Mouse (Mus musculus) mouse embryonic stem cell (cell line): Measurements from ENCODE around the gene Abi3bp.

Experiments
- in situ Hi-C, 2 experiments: fragments of 300-500 bp; cut with MboI; formaldehyde crosslinking; loops; 1 replicate in 1 of 2; 3 replicates in 1 of 2; pipeline ENCODE4 v1.14.3; 2019 to 2020; ENCODE audit warnings: low sequenced_read_pairs in 2 of 2, low pct_unique_long_range_greater_than_20kb in 1 of 2, mixed read lengths in 1 of 2; ENCODE audit not compliant: unreplicated experiment in 1 of 2

Gene Abi3bp

DNA sequence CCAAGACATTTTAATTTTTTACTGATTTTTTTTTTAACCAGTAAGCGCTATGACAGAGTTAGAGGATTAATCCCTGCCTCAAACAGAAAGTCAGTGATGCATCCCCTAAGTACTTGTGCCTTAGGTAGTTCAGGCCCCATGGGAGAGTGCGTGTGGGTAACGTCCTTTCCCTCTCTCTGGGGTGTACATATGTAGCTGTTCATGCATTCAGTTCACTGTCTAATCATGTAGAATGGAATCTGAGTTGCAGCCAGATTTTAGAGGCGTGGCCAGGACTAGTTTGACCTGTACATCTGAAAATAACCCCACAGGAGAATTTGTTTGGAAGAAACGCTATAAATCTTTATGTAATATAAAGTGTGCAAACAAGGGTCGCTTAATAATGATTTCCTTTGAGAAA is 23.4 kb downstream of the Abi3bp start:
- in situ Hi-C loops: loop anchor here in 1 of 2 experiments (25.0 kb wide), 1 partner anchor 411 kb away; no protein-coding TSS in a partner anchor

DNA sequence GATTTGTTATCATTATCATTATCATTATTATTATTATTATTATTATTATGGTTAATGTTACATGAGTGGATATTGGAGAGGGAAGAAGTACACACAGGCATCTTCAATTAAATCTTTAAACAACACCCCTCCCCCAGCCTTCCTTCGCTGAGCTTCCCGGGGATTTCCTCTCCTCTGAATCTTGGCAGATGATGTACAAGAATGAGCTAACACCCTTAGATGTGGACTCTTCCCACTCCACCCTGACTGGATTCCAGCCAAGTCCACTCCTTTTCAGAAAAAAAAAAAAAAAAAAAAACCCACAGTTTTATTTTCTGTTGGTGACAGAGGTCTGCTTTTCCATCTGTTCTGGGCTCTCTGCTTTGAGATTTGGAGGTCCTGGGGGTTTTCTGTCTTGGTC is 23.8 kb downstream of the Abi3bp start:
- in situ Hi-C loops: loop anchor here in 1 of 2 experiments (25.0 kb wide), 1 partner anchor 411 kb away; no protein-coding TSS in a partner anchor

DNA sequence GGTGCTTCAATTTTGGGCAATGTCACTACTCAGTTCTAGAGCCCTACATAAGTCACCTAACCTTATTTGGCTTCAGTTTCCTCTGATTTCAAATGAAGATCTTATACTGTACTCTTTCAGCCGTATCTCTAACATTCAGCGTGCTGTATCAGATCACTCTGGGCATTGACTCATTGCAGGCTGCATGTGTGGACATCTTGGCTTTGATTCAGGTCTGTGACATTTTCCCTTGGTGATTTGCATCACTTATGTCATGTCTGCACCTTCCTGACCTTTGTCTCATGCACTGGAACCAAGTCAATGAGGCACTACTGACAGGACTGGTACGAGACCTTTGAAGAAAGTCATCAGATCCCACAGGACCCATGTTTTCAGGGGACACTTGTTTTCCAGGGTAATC is 24.5 kb downstream of the Abi3bp start:
- in situ Hi-C loops: loop anchor here in 1 of 2 experiments (25.0 kb wide), 1 partner anchor 410 kb away; no protein-coding TSS in a partner anchor

DNA sequence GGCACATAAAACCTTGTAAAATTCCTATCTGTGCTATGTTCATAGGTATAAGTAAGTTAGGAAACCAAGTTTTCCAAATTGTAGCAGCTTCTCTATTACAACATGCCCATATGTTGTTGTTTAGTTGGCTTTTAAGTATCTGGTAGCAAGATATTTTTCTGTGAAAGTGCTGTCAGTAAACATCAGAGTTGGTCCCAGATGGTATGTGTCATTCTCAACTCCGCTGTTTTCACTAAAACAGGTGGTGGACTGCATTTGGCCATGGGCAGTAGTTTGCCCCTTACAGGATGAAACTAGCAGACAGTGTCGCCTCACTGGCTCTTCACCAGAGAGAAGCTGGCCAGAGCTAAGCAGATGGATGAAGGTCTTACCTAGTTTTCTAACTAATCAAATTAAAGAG is 26.3 kb downstream of the Abi3bp start:
- in situ Hi-C loops: loop anchor here in 1 of 2 experiments (25.0 kb wide), 1 partner anchor 408 kb away; no protein-coding TSS in a partner anchor

DNA sequence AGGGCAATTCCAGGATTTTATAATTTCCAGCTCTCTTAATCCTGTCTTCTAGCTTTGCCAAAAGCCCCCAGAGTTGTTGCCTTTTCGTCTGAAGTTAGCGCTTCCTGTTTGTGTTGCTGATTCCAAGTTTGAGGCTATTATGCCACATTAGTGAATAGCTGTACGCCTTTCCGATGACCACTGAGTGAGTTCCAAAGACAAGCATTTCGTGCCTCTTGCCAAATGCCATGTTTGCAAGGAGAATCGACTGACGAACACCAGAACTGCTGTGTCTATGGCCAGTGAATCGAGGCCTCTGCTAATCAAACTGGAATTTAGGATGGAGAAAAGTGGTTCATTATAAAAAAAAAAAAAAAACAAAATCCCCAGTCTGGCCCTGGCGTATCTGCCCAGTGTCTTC is 40.3 kb downstream of the Abi3bp start:
- in situ Hi-C loops: loop anchor here in 1 of 2 experiments (25.0 kb wide), 1 partner anchor 394 kb away; no protein-coding TSS in a partner anchor

DNA sequence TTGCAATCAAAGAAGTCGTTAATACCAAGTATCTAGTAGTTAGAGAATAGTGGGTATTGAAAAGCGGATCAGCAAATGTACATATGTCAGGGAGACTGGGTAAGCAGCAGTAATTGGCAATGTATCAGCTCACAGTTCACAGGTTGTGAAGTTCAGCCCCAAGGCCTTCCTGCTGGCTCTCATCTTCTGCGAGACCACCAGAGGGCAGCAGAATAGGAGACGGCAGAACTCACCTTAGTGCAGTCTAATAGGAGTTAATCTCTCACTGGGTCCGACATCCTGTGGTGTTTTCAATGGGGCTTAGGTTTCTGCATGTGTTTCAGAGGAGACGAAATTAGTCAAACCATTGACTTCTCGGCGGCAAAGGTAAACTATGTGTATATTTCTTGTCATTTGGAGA is 46.7 kb downstream of the Abi3bp start:
- in situ Hi-C loops: loop anchor here in 1 of 2 experiments (25.0 kb wide), 1 partner anchor 388 kb away; no protein-coding TSS in a partner anchor

DNA sequence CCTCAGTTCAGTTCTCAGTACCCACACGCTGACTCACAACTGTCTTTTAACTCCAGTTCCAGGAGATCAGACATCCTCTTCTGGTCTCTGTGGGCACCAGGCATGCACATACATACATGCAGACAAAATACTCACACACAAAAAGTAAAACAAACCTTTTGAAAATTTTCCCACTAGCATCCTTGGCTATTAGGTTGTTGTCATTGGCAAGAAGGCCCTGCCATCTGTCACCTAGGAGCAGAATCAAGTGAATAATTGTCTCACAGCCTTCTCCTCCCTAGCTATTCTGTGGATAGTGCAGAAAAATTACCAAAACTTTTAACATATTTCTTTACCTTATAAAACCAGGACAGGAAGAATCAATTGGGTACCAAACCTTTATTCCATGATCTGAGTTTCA is 48.8 kb downstream of the Abi3bp start:
- in situ Hi-C loops: no loop called here

DNA sequence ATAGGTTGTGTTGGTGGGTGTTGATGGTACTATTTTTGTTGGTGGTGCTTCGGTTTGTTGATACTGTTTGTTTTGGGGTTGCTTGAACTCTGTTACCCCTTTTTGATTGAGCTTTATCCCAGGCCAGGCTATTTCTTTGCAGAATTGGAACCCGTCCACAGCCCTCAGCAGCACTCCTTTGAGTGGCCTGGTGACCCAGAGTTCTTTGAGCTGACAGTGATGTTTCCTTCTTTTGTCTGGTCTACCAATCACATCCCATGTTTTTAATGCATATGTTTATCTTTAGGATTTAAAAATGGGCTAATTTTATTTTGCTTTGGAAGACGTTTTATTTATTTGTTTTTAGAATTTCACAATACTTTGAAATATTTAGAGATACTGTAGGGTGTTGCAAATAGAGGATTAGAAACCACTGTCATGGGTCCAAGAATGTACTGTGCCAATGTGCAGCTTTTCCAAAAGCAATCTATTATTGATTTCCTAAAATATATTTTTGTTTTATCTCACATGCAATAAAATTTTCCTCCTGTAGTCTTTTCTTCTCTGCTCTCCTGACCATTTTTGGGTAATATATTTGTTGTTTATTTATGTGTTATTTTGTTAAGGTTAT is 50.5 kb downstream of the Abi3bp start:
- in situ Hi-C loops: no loop called here

DNA sequence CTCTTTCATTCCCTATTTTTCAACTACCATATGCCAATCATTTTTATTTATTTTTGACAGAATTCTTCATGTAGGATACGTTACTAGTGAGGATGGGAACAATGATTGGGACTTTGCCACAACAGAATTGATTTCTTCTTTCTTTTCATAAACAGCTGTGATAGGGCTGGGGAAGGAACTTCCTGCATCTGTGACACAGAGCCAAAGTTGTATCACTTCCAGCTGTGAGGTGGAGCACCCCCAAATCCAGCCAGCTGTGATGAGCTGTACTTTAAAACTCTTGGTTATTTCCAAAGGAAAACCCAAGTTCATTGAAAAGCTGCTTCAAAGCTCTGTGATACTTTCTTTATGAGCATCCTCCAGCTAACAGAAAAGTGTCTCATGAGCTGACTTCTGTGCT is 101.9 kb downstream of the Abi3bp start:
- in situ Hi-C loops: no loop called here

DNA sequence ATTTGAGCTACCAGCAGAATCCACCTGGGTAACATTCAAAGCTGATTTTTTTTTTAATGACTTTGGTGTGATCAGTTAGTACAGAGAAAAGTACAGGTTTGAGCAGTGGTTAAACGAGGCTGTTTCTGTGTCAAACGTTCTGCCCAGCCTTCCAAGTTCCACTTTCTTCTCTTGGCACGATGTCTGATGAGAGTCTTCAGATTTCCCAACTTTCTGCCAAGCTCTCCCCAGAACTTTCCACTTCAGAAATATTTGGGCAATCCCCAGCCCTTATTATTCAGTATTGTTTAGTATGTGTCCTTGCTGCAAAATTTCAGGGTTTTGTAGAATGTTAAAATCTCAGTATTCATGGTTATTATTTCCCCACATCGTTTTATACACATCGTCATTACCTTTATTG is 115.9 kb downstream of the Abi3bp start:
- in situ Hi-C loops: no loop called here

DNA sequence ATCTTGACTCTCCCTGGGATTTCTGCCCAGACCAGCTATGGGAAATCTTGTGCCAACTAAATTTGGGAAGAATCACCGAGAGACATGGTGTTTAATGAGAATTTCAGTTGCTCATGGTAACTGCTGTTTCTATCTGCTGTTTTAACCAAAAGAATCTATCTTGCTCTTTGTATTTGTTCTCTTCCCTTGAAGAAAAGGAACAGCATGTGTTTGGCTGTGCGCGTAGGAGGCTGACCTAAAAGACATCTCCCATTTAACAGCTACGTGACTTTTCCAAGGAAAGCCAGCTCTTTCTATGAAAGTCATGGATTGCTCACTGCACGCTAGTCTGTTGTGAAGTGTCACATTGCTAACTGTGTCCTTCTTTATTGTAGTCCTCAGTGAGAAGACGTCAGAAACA is 117.2 kb downstream of the Abi3bp start:
- in situ Hi-C loops: no loop called here

DNA sequence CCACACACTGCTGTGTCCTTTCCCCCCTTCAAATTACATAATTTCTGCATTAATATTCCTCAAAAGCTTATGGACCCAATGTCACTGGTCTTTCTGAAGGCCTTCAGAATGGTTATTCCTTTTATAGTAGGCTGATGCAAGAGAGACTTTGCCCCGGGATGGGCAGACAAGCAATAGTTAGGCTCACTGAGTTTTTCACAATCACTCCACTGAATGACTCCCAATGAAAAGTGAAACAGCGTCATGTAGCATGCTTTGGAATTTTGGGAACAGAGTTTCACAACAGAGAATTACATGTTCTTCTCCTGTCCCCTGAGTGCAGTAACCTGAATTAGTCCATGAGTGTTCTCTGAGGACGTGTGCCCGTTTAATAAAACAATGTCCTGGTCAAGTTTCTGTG is 120.7 kb downstream of the Abi3bp start:
- in situ Hi-C loops: no loop called here

DNA sequence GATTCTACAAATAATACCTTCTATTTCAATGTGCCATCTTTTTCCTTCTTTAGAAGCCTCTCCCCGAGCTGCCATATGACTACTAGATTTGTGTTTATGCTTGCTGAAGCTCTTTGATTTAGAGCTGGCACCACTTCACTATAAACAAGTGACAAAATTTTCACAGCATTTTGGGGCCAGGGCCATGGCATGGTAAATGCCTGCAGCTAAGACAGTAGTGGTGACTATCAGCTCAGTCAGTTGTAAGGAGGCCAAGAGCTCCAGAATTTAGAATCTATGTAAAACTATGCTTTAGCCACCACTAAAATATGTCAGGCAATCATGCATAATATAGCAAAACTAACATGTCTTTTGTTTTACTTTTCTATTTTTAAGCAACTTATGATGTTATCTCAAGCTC is 124.7 kb downstream of the Abi3bp start:
- in situ Hi-C loops: no loop called here

DNA sequence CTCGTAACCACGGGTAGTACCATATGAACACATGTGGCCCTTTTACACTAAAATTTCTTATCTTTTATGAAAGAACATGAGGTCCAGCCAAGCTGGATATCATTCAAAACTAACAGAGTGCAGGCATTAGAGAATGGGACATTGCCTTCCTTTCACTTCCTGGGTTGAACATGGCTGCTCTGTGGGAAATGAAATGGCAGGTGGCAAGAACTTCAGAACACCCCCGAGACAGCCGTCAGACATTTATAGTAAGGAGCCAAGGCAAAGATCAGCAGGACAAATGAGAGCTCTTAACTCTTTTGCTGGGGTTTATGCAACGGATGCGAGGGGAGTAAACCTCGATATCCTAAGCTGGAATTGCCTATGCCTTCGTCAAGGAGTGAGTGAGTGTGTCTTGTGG is 132.9 kb downstream of the Abi3bp start:
- in situ Hi-C loops: no loop called here

DNA sequence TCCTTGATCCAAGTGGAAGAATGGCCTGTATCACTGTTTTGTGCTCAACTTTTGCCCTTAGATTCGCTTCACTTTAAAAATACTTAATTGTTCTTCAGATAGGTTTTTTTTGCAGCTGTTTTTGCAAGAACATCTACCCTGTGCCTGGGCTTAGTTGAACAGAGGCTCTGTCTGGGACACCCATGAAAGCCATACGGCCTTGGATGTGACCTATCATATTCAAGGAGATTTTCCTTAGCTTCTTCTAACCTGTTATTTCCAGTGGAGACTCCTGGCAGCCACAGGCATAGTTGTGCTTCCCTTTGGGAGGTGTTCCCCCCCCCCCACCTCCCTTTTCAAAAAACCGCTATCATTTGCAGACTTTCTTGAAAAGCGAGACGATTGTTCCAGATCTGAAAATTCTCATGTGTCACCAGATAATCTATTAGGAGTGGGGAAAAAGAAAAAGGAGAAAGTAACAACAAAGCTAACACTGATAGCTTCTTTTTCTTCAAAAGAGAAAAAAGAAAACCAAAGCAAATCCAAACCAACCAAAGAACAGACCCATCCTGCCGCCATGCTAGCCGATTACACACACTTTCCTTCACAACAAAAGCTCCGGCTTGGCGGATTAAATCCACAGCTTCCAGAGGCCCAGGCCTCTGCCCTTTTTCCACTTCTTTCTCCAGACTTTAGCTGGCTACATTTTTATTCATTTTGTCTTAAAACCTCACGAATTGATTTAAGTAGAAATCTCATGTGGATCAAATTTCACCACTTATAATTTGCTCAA is 133.6 kb downstream of the Abi3bp start:
- in situ Hi-C loops: no loop called here

DNA sequence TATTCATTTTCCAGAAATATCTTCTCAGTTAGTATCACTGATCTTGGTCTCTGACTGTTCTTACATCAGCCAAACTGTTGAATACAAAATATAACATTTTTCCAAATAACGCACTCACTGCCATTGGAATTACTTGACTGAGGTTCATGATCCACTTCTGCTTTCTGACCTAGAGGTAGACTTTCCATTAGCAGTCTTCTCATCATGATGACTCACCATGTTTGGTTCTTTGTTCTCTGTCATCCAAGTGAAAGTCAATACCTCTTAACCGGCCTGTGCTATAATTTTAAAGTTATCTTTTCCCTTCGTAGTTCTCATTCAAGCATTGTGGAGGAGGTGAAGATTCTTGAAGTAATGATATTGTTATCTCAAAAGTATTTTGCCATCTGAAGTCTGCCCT is 160.9 kb downstream of the Abi3bp start:
- in situ Hi-C loops: no loop called here

DNA sequence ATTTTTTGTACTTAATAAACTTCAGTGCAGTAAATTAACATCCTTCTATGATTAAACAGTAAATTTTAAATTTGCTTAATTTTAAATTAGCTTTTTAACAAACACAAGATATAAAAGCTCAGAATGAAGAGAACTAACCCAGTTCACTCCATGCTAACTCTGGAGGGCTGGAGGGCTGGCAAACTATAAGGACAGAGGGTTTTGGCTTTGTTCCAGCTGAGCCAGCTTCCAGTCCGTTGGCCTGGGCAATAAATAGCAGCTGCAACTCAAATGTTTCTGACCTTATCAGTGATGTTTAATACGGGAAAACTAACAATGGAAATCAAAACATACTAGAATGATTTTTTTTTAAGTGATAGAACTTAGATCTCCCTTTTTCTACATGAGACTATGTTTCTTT is 167.6 kb downstream of the Abi3bp start:
- in situ Hi-C loops: no loop called here

DNA sequence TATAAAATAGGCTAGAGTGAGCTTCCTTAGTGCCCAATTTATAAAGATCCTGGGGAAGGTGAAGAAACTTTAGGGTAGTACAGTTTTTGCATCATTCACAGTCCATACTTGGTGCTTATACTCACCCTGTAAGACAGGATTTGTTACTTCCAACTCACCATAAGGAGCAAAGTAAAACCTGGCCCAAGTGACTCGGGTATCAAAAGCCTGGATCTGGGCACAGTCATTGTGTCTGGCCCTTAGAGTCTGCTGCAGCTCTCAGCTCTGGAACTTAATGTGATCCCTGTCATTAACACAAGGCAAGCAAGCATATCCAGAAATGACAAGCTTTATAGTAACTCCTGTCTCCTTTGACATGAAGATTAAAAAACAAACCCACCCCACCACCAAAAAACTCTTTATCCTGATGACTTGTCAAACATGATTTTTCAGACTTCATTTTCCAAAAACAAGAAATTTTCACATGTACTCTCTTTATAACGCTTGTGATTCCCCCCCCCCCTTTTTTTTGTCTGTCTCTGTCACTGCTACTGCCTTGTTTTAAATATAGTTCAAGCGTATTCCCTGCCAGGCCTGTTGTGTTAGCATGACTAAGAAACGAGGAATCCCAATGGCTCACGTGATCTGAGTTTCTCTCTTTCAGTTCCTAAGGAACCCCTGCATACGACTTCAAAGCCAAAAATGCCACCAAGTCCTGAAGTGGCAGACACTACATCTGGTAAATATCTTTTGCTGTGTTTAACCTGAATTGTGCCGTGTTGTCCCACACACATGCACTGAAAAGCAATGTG is 168.9 kb downstream of the Abi3bp start:
- in situ Hi-C loops: no loop called here
